Comparison of ENCODE assay signal across 10 mouse cellular contexts in the genomic region with DNA sequence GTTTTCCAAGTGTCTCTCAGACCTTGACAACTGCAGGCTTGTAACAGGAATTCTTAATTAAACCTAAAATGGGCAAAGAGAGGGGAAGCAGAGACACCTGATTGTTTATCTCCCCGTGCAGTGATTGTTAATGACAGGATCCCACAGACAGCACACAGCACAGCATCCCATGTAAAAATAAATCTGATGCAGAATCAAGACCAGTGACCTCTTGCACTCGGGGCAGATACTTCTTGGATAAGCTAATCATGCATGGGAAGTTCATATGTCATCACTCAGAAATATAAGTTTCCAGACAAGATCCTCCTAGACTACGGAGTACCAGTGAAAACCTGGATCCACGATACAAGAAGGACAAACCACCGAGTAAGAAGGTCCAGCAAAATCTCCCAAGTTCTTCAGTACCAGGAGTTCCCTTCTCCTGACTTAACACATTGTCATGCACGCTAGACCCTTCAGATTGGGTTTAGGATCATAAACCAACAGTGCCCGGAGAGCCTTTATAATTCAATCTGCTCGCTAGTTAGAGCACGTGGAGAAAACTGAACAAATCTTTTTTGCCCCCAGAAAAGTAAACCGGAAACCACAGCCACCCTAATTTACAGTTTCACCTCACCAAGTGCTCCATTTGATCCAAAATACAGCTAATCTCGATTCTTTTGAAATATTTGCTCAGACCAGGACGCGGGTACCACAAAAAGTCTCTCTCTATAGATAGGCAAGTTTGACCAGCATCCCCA. TPM values are rescaled to one million over a fixed set of nuclear protein-coding genes. Genes with fewer than 3 reads are reported as not detected.
DNase-seq lines count a peak whose midpoint lies in the region; ATAC-seq and TF ChIP-seq lines count a peak whose summit lies in the region.
"Had no signal": no experiment of that assay in that cellular context is flagged by ENCODE, and none has a peak within 500 bp of the region (broad histone marks: within the 10 kb centered on the region; RNA-seq: fewer than 3 reads in every experiment).

No protein-coding gene starts in this region.

- H3K9me3 ChIP-seq in neural tube, embryonic 11.5 days (ENCODE audit: control insufficient read depth, low read length), result no peaks in the 10 kb centered on the region
- no peaks in the 10 kb centered on the region for H3K9me3 ChIP-seq in forebrain, postnatal 0 days (ENCODE audit: low read length)
- H3K9me3 ChIP-seq in liver, embryonic 12.5 days (replicated peaks), result no peaks in the 10 kb centered on the region

- peak overlapping the region; percentile 88 for H3K4me2 ChIP-seq in neural tube, embryonic 11.5 days (ENCODE audit: low read depth)
- peak overlapping the region; percentile 90 for H3K4me2 ChIP-seq in forebrain, postnatal 0 days (ENCODE audit: low read depth)
- H3K4me2 ChIP-seq in liver, embryonic 12.5 days, result 0 out of 2 replicates have a peak overlapping the region, but pooled peaks have one; percentile 67

- H3K36me3 ChIP-seq in neural tube, embryonic 11.5 days (ENCODE audit: control insufficient read depth, insufficient read depth, low read length), result no peaks in the 10 kb centered on the region
- no peaks in the 10 kb centered on the region for H3K36me3 ChIP-seq in forebrain, postnatal 0 days (ENCODE audit: insufficient read depth)
- no peaks in the 10 kb centered on the region for H3K36me3 ChIP-seq in liver, embryonic 12.5 days

- peak; percentile 25 for DNase-seq in neural tube, embryonic 11.5 days (ENCODE audit: low spot score)
- no peak for DNase-seq in neural tube, embryonic 10.5 days (ENCODE audit: extremely low spot score, low spot score)
- DNase-seq in forebrain, postnatal 0 days, result no peak
- DNase-seq in adrenal gland, adult 18-20 months (ENCODE audit: low spot score in 2 of 2), result no peak
- DNase-seq in left cerebral cortex, postnatal 25 days (ENCODE audit: low spot score in 2 of 2), result no peak
- no peak for DNase-seq in right cerebral cortex, adult 18-20 months
- DNase-seq: cerebellum, adult 8-10 months; heart, adult 2 months had no signal

- no peak for TF ChIP-seq CTCF in forebrain, postnatal 0 days (IDR thresholded peaks at IDR 0.05; ENCODE audit: low read depth)

- H3K27me3 ChIP-seq in neural tube, embryonic 11.5 days (ENCODE audit: control insufficient read depth, insufficient read depth, low read length), result peaks cover 5% of the 10 kb centered on the region; the same call in 1 of the 2 replicates
- peaks cover 27% of the 10 kb centered on the region for H3K27me3 ChIP-seq in forebrain, postnatal 0 days (ENCODE audit: insufficient read depth, low read length)
- peaks cover 39% of the 10 kb centered on the region for H3K27me3 ChIP-seq in liver, embryonic 12.5 days (replicated peaks)

- intact Hi-C loops in left cerebral cortex, postnatal 25 days (cut with DNase I), result no loop called here

- 5% methylated on average over 13 of the region's 13 CpGs for WGBS in neural tube, embryonic 11.5 days
- 2% methylated on average over 13 of the region's 13 CpGs for WGBS in forebrain, postnatal 0 days
- WGBS in liver, embryonic 12.5 days (ENCODE audit: insufficient replicate concordance), result 18% methylated on average over 13 of the region's 13 CpGs

- ATAC-seq in neural tube, embryonic 11.5 days (ENCODE audit: insufficient read depth, low FRiP score, low TSS enrichment), result peak; percentile 38; the same call in 1 of the 2 replicates
- ATAC-seq in forebrain, postnatal 0 days, result no peak
- no peak for ATAC-seq in liver, embryonic 12.5 days

- H3K27ac ChIP-seq in neural tube, embryonic 11.5 days (ENCODE audit: low read depth, low read length), result no peak overlapping the region
- no peak overlapping the region for H3K27ac ChIP-seq in forebrain, postnatal 0 days (ENCODE audit: low read depth, low read length)
- no peak overlapping the region for H3K27ac ChIP-seq in liver, embryonic 12.5 days
- H3K27ac ChIP-seq: heart, adult 2 months had no signal

- H3K4me1 ChIP-seq in neural tube, embryonic 11.5 days (ENCODE audit: control insufficient read depth, insufficient read depth, low read length), result peaks cover 20% of the 10 kb centered on the region
- peaks cover 9% of the 10 kb centered on the region for H3K4me1 ChIP-seq in forebrain, postnatal 0 days (ENCODE audit: insufficient read depth)
- peaks cover 10% of the 10 kb centered on the region for H3K4me1 ChIP-seq in liver, embryonic 12.5 days

- H3K9ac ChIP-seq in neural tube, embryonic 11.5 days (ENCODE audit: low read length), result peak overlapping the region; percentile 44; the same call in 1 of the 2 replicates
- no peak overlapping the region for H3K9ac ChIP-seq in forebrain, postnatal 0 days
- H3K9ac ChIP-seq in liver, embryonic 12.5 days, result no peak overlapping the region

- peak overlapping the region; percentile 49 for H3K4me3 ChIP-seq in neural tube, embryonic 11.5 days (ENCODE audit: low read depth, low read length)
- H3K4me3 ChIP-seq in forebrain, postnatal 0 days (ENCODE audit: low read depth, low read length), result peak overlapping the region; percentile 52
- 0 out of 2 replicates have a peak overlapping the region, but pooled peaks have one; percentile 48 for H3K4me3 ChIP-seq in liver, embryonic 12.5 days
- H3K4me3 ChIP-seq: heart, adult 2 months had no signal

RNA-seq across cellular contexts. Expression of gene Hhip, which starts 1.3 kb away (rescaled TPM):
- 3.2 and 3.5 TPM in 2 replicates for polyA plus RNA-seq in neural tube, embryonic 11.5 days (2014; fragmentation: Nextera tagmentation; extraction: Ambion mirVana)
- total RNA-seq in forebrain, postnatal 0 days (2014; rRNA removed), result 2.0 and 2.5 TPM in 2 replicates
- polyA plus RNA-seq in forebrain, postnatal 0 days (2015; fragmentation: Nextera tagmentation; extraction: Ambion mirVana), result 1.0 and 1.8 TPM in 2 replicates
- 1.3 and 2.1 TPM in 2 replicates for polyA plus RNA-seq in liver, embryonic 12.5 days (2016; fragmentation: Nextera tagmentation; extraction: Ambion mirVana)
- total RNA-seq in adrenal gland, adult 18-20 months (2021), result 1 to 10 TPM; 3.9 to 7.3 TPM
- 1 to 10 TPM; 3.5 to 4.2 TPM for total RNA-seq in left cerebral cortex, postnatal 25 days (2021)
- total RNA-seq: megakaryocyte progenitor cell, adult 5-6 weeks had no signal
